Mouse (Mus musculus) cerebellum, postnatal 10 days (tissue): ENCODE measurements at regions not wholly inside any gene's neighbourhood (a gene's known extent, or its start where the extent isn't known, plus 50 kb on each side); places are given as distances from the start of the nearest gene placed in this dataset.

ENCODE experiments used
- DNase-seq, 2 experiments: peaks; one replicate each; pipeline ENCODE4 v3.0.0; 2021; ENCODE audit warnings: mixed read lengths in 2 of 2

GRCm38 (mm10) chr17:82016391-82016790 is 278.2 kb upstream of the Slc8a1 start:
- no peak for DNase-seq

- peak; percentile 3 to 5 for DNase-seq
Measured at GRCm38 (mm10) chr17:81994431-81994830, 256.3 kb upstream of the Slc8a1 start.
